Mouse (Mus musculus) ES-Bruce4 (cell line): Measurements from ENCODE around the gene Igfbp4. TPM values are rescaled to one million over a fixed set of nuclear protein-coding genes. Genes with fewer than 3 reads are reported as not detected.

Experiments used
- H3K27ac ChIP-seq: 2 replicates; pipeline ENCODE4 v1.5.1; 2012; ENCODE audit warnings: low read length, inconsistent platforms; ENCODE audit not compliant: insufficient read depth
- H3K27me3 ChIP-seq: 2 replicates; pipeline ENCODE4 v1.6.1; 2012; ENCODE audit warnings: mild to moderate bottlenecking, low read length, inconsistent platforms; ENCODE audit not compliant: control insufficient read depth, poor library complexity, insufficient read depth, severe bottlenecking
- H3K36me3 ChIP-seq: 2 replicates; pipeline ENCODE4 v1.6.1; 2012; ENCODE audit warnings: inconsistent platforms, mild to moderate bottlenecking, low read length, moderate library complexity; ENCODE audit not compliant: control insufficient read depth, poor library complexity, insufficient read depth, severe bottlenecking
- H3K4me1 ChIP-seq: one replicate; pipeline ENCODE4 v1.8.1; 2011; ENCODE audit warnings: low read length; ENCODE audit not compliant: control insufficient read depth, insufficient read depth
- H3K4me3 ChIP-seq: 2 replicates; pipeline ENCODE4 v1.5.1; 2011; ENCODE audit warnings: low read depth, mild to moderate bottlenecking, low read length
- H3K9ac ChIP-seq: 2 replicates; pipeline ENCODE4 v1.6.1; 2012; ENCODE audit warnings: low read depth, mild to moderate bottlenecking, inconsistent platforms; ENCODE audit not compliant: poor library complexity, severe bottlenecking
- H3K9me3 ChIP-seq: replicated peaks from 2 replicates; pipeline ENCODE4 v1.6.1; 2012; ENCODE audit warnings: mild to moderate bottlenecking, low read length, inconsistent platforms; ENCODE audit not compliant: control insufficient read depth, poor library complexity, insufficient read depth, severe bottlenecking
- CTCF ChIP-seq: IDR thresholded peaks from one replicate; pipeline ENCODE4 v1.8.1; 2011; ENCODE audit warnings: low read depth, low read length
- EP300 ChIP-seq: IDR thresholded peaks from 2 replicates; pipeline ENCODE4 v1.6.1; 2011; ENCODE audit warnings: low read depth, low read length; ENCODE audit not compliant: insufficient read depth
- POLR2A ChIP-seq: IDR thresholded peaks from one replicate; pipeline ENCODE4 v1.8.1; 2011; ENCODE audit warnings: low read length; ENCODE audit not compliant: insufficient read depth
- polyA plus RNA-seq: library from polyadenylated mRNA; stranded (reverse); fragments of >200 nt; gene quantifications from 2 replicates; pipeline ENCODE4 v1.2.4, GENCODE M21; 2011; ENCODE audit warnings: low read depth; ENCODE audit not compliant: missing spikeins, insufficient read depth, insufficient read length

Gene Igfbp4
- polyA plus RNA-seq, 1 experiment: 47.6 TPM

GRCm38 (mm10) chr11:99091666-99092065 is 50.6 kb downstream of the Igfbp4 start:
- peaks cover 3% of the 10 kb centered on the region for H3K9me3 ChIP-seq
- no peaks in the 10 kb centered on the region for H3K4me1 ChIP-seq
- H3K27me3 ChIP-seq: no peaks in the 10 kb centered on the region
- no peak overlapping the region for H3K9ac ChIP-seq
- TF ChIP-seq EP300 (no peak), CTCF (no peak), POLR2A (no peak)
- no peaks in the 10 kb centered on the region for H3K36me3 ChIP-seq
- no peak overlapping the region for H3K4me3 ChIP-seq
- no peak overlapping the region for H3K27ac ChIP-seq

- Histone ChIP-seq H3K4me1 (no peaks in the 10 kb centered on the region), H3K9me3 (peaks cover 3% of the 10 kb centered on the region), H3K27ac (no peak overlapping the region), H3K36me3 (no peaks in the 10 kb centered on the region), H3K9ac (no peak overlapping the region), H3K27me3 (no peaks in the 10 kb centered on the region), H3K4me3 (no peak overlapping the region)
- TF ChIP-seq CTCF: no peak
- TF ChIP-seq EP300: no peak
- no peak for TF ChIP-seq POLR2A
These were observed 52.7 kb downstream of the Igfbp4 start for GRCm38 (mm10) chr11:99093740-99094139.

GRCm38 (mm10) chr11:99094911-99095676 is 54.0 kb downstream of the Igfbp4 start:
- Histone ChIP-seq H3K9ac (no peak overlapping the region), H3K4me1 (no peaks in the 10 kb centered on the region), H3K9me3 (peaks cover 3% of the 10 kb centered on the region), H3K27ac (peak overlapping the region; percentile 83), H3K4me3 (no peak overlapping the region), H3K36me3 (no peaks in the 10 kb centered on the region), H3K27me3 (no peaks in the 10 kb centered on the region)
- no peak for TF ChIP-seq POLR2A
- TF ChIP-seq CTCF: no peak
- TF ChIP-seq EP300: no peak

GRCm38 (mm10) chr11:99095759-99096158 is 54.7 kb downstream of the Igfbp4 start:
- H3K27me3 ChIP-seq: no peaks in the 10 kb centered on the region
- no peak overlapping the region for H3K4me3 ChIP-seq
- peaks cover 3% of the 10 kb centered on the region for H3K9me3 ChIP-seq
- H3K27ac ChIP-seq: no peak overlapping the region
- H3K36me3 ChIP-seq: no peaks in the 10 kb centered on the region
- TF ChIP-seq EP300 (no peak), POLR2A (no peak), CTCF (no peak)
- H3K9ac ChIP-seq: no peak overlapping the region
- H3K4me1 ChIP-seq: no peaks in the 10 kb centered on the region

GRCm38 (mm10) chr11:99096417-99096816 is 55.4 kb downstream of the Igfbp4 start:
- peaks cover 3% of the 10 kb centered on the region for H3K9me3 ChIP-seq
- no peak overlapping the region for H3K9ac ChIP-seq
- H3K4me3 ChIP-seq: no peak overlapping the region
- H3K4me1 ChIP-seq: no peaks in the 10 kb centered on the region
- no peaks in the 10 kb centered on the region for H3K36me3 ChIP-seq
- no peak overlapping the region for H3K27ac ChIP-seq
- no peaks in the 10 kb centered on the region for H3K27me3 ChIP-seq
- no peak for TF ChIP-seq POLR2A
- no peak for TF ChIP-seq EP300
- TF ChIP-seq CTCF: no peak

GRCm38 (mm10) chr11:99096996-99097774 is 56.1 kb downstream of the Igfbp4 start:
- H3K9me3 ChIP-seq: peaks cover 3% of the 10 kb centered on the region
- H3K36me3 ChIP-seq: no peaks in the 10 kb centered on the region
- H3K27ac ChIP-seq: no peak overlapping the region
- no peak overlapping the region for H3K9ac ChIP-seq
- TF ChIP-seq CTCF (no peak), EP300 (no peak), POLR2A (no peak)
- no peak overlapping the region for H3K4me3 ChIP-seq
- no peaks in the 10 kb centered on the region for H3K27me3 ChIP-seq
- no peaks in the 10 kb centered on the region for H3K4me1 ChIP-seq
